Mouse (Mus musculus) lung, postnatal 0 days (tissue): Measurements from ENCODE around the gene Klhl9.
"Not testable (repeated sequence)": the region's sequence is repeated elsewhere in the genome, so short reads cannot be mapped to it uniquely, and the experiment has no call there.

ENCODE experiments used
- CTCF ChIP-seq: IDR thresholded peaks from 2 replicates; pipeline ENCODE4 v1.5.1; 2016; ENCODE audit warnings: antibody characterized with exemption, mild to moderate bottlenecking
- EP300 ChIP-seq: IDR thresholded peaks from 2 replicates; pipeline ENCODE4 v1.6.1; 2016; ENCODE audit warnings: antibody characterized with exemption, mild to moderate bottlenecking, control low read depth

GRCm38 (mm10) chr4:88761776-88762175, 39.5 kb upstream of the Klhl9 start:
- not testable (repeated sequence) for TF ChIP-seq CTCF, EP300
